Mouse (Mus musculus) gastrocnemius, adult 18-20 months (tissue): ENCODE results near the gene Mynn. TPM values are rescaled to one million over a fixed set of nuclear protein-coding genes. Genes with fewer than 3 reads are reported as not detected.
"Not testable (repeated sequence)": the region's sequence is repeated elsewhere in the genome, so short reads cannot be mapped to it uniquely, and the experiment has no call there.

Source experiments
- DNase-seq: peaks from one replicate; pipeline ENCODE4 v3.0.0; 2021; ENCODE audit warnings: low spot score
- long read RNA-seq, 2 experiments: library from polyadenylated mRNA; stranded (forward); transcript quantifications; one replicate each; pipeline ENCODE4 v2.0.0; 2021
- total RNA-seq, 2 experiments: library from RNA; stranded (reverse); gene quantifications; 2 replicates each; pipeline ENCODE4 v1.2.3; 2021

The Mynn gene
- 10 to 100 TPM; 12.4 to 14.1 TPM for total RNA-seq
- long read RNA-seq, experiment 1, full-length matches to known transcripts = 17 of 17 reads
- long read RNA-seq, experiment 1, partial matches to known transcripts = 0 of 17 reads
- long read RNA-seq, experiment 1, other reads (novel, unspliced or antisense) = 0 of 17 reads
- long read RNA-seq, experiment 2, full-length matches to known transcripts = 11 of 12 reads
- long read RNA-seq, experiment 2, partial matches to known transcripts = 0 of 12 reads
- long read RNA-seq, experiment 2, other reads (novel, unspliced or antisense) = 1 of 12 reads

DNA sequence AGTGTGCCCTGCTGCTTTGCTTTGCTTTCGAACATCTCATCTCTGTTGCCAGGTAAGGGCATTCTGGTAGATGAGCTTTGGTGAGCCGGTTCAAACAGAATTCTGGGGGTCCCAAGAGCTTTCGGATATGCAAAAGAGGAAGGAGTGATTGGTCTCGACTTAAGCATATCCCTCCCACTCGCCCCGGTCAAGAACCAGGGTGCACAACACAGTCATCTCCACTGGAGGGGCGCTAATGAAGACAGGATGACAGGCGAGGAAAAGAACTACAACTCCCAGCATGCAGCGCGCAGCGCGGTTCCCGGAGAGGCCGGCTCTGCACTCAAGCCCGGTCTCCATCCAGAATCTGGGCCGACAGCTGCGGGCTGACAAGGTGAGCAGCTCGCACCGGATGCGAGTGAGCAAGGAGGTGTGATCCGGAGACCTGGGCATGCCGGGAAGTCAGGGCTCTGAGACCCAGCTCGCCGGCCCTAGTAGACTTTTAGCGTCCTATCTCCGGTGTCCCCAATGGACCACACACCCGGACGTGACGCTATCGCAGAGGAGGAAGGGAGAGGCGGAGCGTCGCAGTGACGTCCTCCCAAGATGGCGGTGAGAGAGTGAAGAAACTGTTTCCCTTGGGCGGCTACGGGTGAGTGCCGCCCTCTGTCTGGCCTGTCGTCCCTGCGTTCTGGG is at the start of gene Mynn:
Gene Mynn (plus strand): TSS at position 1 of the 675 bp plus-strand sequence.
- peak; percentile 98 for DNase-seq

DNA sequence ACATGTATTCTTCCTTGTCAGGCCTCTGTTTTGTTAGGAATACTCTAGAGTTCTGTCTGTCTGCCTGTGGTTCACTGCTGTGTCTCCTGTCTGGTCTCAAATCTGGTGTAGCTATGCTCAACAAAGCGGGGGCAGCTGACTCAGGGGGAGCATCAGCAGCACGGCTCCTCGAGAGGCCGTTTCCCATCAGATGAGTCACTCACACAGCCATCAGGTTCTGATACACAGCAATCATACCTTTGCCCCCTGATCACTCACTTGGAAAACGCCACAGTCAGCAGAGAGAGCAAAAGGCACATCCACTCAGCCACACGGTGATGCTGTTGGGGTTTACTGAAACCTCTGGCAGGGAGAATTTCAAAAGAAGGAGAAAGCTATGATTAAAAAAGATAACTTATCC is 48.1 kb upstream of the Mynn start:
- DNase-seq = no peak

DNA sequence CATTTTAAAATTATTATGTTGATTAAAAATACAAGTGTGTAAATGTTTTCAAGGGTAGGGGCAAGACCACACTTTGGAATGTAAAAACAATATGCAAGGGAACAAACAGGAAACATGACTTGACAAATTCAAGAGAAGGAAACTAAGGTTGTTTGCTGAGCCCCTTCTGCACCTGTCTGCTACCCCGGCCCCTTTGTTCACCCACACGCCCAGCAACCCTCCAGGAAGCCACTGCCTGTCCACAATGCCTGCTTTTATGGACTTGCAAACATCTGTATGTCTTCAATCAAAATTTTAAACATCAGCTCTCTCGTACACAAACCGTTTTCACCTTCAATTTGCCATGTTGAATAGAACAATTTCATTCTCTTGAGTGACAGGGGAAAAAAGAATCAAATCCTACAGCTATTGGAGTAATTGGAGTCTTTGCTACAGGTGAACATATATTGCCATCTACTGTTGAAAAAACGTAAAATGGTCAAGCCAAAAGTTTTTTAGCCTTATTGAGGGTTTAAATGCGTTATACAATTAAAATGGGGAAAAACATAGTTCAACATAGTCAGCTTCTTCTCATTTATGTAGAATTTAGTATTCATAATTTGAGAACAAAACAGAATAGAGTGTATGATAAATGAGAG is 41.1 kb upstream of the Mynn start:
- DNase-seq = no peak

DNA sequence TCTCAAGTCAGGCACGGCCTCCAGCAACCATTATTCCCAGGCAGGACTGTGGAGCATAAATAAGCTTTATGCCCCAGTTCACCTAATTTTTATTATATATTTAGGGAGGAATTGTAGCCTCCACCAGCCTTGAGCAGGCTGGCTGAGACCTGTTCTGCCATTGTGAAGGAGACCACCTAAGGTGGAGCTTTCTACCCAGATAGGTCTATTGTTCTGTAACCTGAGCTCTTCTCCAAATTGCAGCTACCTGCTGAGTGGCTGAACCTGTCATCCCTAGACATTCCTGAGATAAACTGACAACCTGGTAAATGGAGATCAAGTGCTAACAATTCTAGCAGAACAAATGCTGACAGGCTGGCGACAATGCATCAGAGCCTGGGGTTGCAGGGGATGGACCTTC is 35.5 kb upstream of the Mynn start:
- DNase-seq = not testable (repeated sequence)

DNA sequence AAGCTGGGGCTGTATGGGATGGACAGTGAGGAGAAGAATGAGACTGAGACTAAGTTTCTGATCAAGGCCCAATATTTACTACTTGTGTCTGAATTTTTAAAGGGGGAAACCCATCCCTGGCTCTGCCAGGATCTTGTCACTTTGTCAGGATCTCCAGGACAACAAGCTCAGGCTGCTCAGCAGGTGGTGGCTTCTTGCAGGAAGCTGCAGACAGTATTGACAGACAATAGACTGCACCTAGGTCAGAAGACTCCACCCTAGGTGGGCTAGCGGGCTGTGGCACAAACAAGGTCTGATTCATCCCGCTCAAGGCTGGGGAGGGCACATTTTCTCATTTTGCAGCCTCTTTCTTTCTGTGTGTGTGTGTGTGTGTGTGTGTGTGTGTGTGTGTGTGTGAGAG is 28.3 kb upstream of the Mynn start:
- no peak for DNase-seq

DNA sequence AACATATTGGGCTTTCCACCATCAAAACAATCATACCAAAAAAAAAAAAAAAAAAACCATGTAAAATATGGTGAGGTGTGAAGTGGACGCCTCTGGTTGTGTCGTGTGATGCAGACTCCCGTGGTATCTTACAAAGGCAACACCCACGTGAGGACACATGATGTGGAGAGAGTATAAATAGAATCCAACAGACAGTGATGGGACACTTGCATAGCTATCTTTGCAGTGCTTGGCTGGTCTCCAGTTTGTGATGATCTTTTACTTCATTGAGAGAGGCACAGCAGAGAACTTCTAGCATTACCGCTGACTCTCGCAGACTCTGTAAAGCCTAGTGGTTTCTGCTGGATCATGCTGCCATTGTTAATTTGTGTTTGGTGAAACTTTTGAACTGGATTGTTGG is 13.0 kb upstream of the Mynn start:
- no peak for DNase-seq

DNA sequence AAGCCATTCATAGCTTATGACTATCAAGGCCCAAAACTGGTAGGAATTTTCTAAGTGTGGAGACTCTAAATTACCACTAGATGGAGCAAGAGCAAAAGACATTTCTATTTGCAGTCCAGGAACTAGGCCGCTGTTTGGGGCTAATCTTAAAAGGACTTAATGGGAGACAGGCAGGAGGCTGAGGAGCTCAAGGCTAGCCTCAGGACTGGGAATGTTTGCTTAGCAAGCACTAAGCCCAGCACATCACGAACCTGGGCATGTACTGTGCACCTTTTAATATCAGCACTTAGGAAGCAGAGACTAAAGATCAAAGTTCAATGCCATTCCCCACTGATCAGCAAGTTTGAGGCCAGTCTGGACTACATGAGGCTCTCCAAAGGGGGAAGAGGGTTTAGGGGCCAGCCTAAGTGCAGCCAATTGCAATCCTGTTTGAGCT is 9.4 kb upstream of the Mynn start:
- DNase-seq = peak; percentile 26

DNA sequence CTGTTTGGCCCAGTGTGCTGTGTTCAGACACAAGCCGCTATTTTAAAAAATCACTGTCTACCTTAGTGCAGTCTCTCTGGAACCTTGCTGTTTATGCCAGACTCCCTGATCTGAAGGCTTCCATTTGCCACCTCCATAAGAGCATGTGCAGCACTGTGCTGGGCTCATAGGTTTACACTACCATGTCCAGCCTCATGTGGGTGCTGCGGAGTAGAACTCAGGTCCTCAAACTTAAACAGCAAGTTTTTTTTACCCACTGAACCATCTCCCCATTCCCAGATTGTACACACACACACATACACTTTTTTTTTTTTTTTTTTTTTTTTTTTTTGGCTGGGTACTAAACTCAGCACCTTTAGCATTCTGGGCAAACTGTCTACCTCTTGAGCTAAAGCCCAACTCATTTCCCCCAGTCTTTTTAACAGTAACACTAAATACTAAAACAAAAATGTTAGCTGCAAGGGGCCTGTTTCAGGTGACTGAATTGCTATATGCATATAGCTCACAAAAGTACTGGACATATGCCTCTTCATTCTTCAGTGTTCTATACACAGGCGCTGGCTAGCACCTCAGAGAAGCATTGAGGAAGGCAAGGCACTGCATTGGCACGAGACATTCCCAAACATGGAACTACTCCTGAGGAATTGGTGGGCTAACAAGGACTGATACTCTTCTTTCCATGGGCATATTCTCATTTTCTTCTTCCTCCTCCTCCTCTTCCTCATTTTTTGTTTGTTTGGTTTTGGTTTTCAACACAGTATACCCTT is 8.0 kb upstream of the Mynn start:
- no peak for DNase-seq

DNA sequence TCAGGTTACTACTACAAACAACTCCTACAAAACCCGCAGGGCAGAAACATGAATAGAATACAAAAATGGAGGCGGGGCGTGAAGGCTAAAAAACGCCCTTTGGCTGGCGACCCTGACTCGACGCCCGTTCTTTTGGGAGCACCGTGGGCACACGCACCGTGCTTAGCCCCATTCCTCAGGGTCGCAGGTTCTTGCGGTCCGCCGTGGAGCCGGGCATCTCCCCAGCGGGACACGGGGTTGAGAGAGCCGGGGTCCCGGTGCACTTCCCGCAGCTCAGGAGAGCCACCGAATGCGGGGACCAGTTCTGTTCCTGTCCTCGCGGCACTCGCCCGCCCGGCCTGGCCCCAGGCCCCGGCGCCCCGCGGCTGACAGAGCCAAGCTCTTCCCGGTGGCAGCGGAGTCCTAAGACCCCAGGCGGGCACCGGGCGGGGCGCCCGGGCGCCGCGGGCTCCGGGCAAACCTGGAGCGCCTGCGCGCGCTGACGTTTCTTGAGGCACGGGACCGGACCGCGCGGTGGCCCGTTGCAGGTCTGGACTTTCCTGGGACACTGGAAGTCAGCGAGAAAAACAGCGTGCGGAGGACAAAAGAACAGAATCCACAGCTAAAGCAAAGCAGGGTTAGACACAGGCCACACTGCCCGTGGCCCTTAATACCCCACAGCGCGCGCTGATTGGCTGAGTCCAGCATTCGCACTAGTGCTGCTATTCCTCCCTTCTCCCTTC is 6.6 kb upstream of the Mynn start:
- DNase-seq = peak; percentile 21

DNA sequence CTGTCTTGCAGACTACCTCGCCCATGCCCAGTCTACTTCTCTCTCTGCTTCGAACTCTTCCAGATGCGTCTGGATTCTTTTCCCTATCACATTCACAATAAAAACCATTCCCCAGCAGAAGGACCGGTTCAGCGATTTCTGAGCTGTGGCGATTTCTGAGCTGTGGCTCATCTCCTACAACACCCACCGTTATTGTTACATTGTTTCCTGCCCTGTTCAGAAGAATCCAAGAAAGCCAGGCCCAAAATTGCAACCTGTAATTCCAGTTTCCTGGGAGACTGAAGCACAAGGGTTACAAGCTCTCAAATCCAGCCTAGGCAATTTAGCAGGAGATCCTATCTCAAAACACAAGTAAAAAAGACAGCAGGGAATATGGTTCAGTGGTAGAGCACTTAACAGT is 4.6 kb upstream of the Mynn start:
- DNase-seq = no peak

DNA sequence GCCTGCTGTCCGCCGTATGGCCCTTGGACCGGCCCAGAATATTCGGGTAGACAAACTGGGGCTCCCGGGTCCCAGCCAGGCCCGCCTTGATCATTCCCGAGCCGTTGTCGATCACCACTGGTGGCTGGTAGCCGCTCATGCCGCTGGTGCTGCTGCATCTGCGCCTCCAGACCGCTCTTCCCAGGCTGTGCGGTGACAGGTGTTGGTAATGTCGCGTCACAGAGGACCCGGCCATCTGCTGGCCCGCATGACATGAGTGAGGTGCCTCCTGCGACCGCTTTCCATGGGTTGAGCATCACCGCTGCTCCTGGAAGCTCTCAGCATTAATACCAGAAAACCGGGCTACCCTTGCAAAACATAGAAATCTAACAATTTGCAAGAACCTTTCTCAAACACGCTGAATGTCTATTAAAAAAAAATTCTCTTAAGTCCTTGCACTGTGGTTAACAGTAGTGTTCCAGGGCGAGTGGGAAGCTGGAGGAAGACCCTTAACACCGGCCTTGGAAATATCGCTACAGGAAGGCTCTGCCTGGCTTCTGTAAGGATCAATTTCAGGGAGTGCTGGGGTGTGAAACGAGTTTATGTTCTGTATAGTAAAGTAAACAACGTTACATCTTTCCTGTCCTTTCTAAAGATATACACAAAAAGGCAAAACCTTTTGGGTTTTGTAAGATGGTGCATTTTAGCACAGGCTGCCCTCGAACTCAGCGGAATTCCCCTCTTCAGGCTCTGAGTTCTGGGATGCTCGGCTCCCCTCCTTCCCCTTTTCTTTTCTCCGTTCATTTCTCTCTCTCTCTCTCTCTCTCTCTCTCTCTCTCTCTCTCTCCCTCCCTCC is 1.9 kb upstream of the Mynn start, which contains the start of gene Actrt3:
Gene Actrt3 (minus strand): TSS at position 229 of the 835 bp plus-strand sequence.
- DNase-seq = peak; percentile 11

DNA sequence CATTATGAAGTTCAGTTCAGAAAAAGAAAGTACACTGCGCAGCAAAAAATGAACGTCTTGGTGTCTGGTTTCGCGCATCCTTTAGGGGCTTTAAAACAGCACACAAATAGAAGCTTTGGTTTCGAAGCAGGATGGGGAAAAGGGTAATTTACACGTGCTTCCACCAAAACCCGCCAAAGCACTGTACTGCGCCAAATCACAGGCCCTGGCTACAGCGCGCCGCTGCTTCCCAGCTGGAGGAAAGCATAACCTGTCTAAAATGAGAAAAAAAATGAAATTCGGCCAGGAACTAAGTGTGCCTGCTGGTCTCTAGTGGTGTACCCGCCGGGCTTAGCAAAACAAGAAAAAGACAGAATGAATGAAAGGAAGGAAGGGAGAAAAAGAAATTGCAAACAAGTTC is 1.1 kb upstream of the Mynn start:
- DNase-seq = peak; percentile 18

DNA sequence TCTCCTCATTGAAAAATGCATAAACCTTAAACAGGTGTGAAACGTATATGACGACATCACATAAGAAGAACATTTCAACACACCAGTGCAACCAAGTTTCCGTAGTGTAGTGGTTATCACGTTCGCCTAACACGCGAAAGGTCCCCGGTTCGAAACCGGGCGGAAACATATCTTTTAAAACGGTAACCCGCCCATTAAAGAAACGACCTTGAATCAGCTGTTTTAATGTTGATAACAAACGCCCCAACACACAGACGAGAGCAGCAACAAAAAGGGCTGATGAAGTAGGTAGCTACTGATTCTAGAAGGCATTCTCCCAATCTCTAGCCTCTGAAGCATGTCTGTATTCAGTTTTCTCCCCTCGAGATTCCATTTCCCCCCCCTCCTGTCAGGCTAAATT is 690 bp upstream of the Mynn start:
- peak; percentile 90 for DNase-seq

DNA sequence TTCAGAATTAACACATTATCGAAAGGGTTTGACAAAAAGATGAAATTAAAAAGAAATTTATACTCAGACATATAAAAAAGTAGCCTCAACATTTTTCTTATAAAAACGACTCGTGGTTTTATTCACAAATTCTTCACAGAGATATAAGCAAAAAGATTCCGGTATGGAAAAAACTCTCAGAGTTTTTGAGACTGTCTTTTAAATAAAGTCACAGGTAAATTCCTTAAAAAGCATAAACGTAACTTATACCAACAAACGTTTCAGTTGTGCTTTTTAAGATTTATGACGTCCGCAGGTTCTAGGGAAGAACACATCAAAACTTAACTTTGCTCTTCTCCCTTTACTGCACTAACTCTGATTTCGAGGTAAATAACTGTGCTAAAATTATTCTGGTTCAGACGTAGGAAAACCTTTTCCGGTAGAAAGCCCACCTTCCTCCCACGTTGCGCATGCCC is 228 bp upstream of the Mynn start:
- DNase-seq = no peak

DNA sequence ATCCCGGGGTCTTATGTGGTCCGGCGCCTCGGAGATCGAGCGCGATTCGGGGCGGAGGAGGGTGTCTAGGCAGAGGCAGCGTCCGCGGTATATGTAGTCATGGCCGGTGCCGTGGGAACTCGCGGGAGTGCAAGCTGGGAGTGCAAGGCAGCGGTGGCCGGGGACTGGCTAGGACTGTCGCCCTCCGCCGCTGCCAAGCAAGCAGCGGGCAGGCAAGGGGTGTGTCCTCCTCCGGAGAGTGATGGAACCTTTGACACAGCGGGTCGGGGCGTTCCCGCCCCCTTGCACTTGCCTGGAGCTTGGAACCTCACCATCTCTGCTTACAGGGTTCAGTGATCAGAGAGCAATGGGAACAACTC is 854 bp downstream of the Mynn start:
- DNase-seq = no peak

DNA sequence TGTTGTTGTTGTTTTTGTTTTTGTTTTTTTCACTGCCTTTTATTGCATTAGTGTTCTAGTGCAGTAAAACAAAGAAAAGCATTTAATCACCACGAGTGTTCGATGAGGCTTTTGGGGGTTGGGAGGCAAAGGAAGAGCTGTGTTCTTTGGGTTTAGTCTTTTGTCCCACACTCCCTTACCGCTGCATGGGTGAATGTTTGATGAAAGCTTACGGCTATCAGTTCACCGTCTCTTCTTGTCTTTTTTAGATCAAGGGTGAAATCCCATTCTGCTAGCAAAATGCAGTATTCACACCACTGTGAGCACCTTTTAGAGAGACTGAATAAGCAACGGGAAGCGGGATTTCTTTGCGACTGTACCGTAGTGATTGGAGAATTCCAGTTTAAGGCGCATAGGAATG is 1.4 kb downstream of the Mynn start:
- no peak for DNase-seq

DNA sequence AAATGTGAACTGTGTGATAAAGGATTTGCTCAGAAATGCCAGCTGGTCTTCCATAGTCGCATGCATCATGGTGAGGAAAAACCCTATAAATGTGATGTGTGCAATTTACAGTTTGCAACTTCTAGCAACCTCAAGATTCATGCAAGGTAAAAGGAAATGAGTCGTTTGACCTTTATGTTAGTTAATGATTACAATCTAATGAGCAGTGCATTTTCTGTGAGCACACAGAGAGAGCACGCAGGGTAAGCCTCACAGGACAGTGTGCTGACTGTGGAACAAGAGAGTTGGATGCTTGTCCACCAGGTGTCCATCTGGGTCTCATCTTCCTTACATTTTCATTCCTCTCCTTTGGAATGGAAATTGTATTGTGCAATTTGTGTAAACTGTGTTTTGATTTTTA is 7.1 kb downstream of the Mynn start:
- DNase-seq = no peak

DNA sequence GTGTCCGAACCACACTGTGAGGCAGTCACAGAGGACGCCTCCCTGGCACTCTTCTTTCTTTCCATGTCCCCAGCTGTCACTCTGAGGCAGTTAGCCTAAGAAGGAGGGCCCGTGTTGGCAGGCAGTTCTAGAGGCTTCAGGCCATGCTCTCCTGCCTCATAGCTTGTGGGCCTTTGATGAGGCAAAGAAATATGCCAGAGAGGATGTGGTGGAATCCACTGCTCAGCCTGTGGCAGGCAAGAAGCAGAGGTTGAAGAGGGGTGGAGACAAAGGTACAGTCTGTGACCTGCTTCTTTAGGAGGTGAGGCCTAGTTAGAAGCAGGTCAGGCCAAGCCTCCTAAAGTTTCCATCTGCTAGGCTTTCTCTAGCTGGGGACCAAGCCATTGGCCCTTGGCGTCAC is 9.1 kb downstream of the Mynn start:
- no peak for DNase-seq

DNA sequence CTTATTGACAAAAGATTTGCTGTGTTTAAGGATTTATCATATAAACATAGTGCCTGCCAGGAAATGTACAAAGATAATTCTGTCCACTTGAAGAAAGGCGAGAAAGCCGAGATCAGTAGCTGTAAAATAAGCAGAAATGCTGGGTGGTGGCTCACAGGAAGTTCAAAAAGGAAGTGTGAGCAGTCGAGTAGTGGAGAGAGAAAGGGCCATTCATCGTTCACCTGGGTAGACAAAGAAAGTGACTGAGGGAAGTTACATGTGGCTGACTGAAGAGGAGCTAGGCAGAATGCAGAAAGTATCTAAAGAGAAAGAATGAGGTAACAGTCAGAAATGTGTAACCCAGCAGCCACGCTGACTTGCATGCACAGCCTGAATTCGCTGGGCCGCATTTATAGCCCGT is 18.3 kb downstream of the Mynn start:
- DNase-seq = no peak

DNA sequence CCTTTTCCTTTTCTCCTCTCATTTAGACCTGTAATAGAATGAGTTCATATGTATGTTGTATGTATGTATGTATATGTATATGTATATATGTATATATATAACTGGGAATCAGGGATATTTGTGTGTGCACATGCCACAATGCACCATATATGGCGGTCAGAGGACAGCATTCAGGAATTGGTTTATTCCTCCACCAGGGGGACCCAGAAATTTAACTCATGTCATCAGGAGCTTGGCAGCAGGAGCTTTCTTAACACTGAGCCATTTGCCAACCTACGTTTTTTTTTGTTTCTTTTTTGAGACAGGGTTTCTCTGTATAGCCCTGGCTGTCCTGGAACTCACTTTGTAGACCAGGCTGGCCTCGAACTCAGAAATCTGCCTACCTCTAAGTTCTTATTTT is 31.8 kb downstream of the Mynn start:
- DNase-seq = no peak
